In the genomic region with DNA sequence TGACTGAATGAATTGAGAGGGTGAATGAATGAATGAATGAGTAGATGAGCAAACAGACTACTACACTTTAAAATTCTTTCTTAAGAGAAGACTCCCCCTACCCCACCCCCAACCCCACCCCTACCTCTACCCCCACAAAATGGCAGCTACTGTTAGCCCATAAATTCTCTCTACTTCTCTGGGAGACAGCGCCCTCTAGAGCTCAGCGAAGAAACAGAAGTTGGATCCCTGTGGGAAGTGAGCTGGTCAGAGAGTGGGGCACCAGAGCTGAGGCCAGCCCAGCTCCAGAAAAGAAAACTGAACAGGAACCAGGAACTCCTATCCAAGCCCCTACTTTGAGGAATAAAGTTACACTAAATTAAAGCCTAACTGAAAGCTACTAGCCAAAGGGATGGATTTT, we compare ENCODE assay signal across 13 mouse cellular contexts. TPM values are rescaled to one million over a fixed set of nuclear protein-coding genes. Genes with fewer than 3 reads are reported as not detected.
DNase-seq lines count a peak whose midpoint lies in the region; ATAC-seq and TF ChIP-seq lines count a peak whose summit lies in the region.
"Had no signal": no experiment of that assay in that cellular context is flagged by ENCODE, and none has a peak within 500 bp of the region (broad histone marks: within the 10 kb centered on the region; RNA-seq: fewer than 3 reads in every experiment).

No protein-coding gene starts in this region.

- 33% methylated on average over 2 of the region's 2 CpGs for WGBS in heart, postnatal 0 days
- 33% methylated on average over 2 of the region's 2 CpGs for WGBS in thymus, adult 2 months

- TF ChIP-seq POLR2A in thymus, adult 2 months (IDR thresholded peaks at IDR 0.05; ENCODE audit: control insufficient read depth, extremely low read depth, insufficient read depth, low read length, poor library complexity) = no peak

- no peak for DNase-seq in heart, postnatal 0 days (ENCODE audit: low spot score)
- DNase-seq in heart, postnatal 25 days (ENCODE audit: low spot score) = no peak
- DNase-seq in thymus, adult 2 months = peak; percentile 16
- DNase-seq in thymus, postnatal 0 days (ENCODE audit: low spot score) = no peak
- DNase-seq in ZHBTc4 (ENCODE audit: low read depth, low spot score) = peak; percentile 32
- peak; percentile 7 for DNase-seq in induced T-regulatory cell, adult 2 months (ENCODE audit: low read depth)
- no peak for DNase-seq in Muller cell, postnatal 12 days (ENCODE audit: inconsistent ontology term)
- no peak for DNase-seq in ovary, postnatal 10 days (ENCODE audit: low spot score)
- DNase-seq: gastrocnemius, postnatal 36 days had no signal

- no peaks in the 10 kb centered on the region for H3K4me1 ChIP-seq in heart, postnatal 0 days (ENCODE audit: control insufficient read depth, insufficient read depth)
- H3K4me1 ChIP-seq in thymus, adult 2 months (replicated peaks; ENCODE audit: control insufficient read depth, insufficient read depth, low read length) = peaks cover 5% of the 10 kb centered on the region; the same call in 1 of the 2 replicates

- H3K27ac ChIP-seq in heart, postnatal 0 days (ENCODE audit: low read depth) = no peak overlapping the region
- no peak overlapping the region for H3K27ac ChIP-seq in thymus, adult 2 months (ENCODE audit: control insufficient read depth, insufficient read depth, low read length)
- H3K27ac ChIP-seq: limb, embryonic 10.5 days; lung, embryonic 15.5 days had no signal

- H3K27me3 ChIP-seq in heart, postnatal 0 days (ENCODE audit: control insufficient read depth, insufficient read depth, low read length) = peaks cover 47% of the 10 kb centered on the region
- H3K27me3 ChIP-seq in thymus, adult 2 months (ENCODE audit: control insufficient read depth, insufficient read depth, low read length) = no peaks in the 10 kb centered on the region; the same call in 1 of the 2 replicates

- no peak for TF ChIP-seq EP300 in heart, postnatal 0 days (IDR thresholded peaks at IDR 0.05; ENCODE audit: low read depth)

- no peak overlapping the region for H3K4me2 ChIP-seq in heart, postnatal 0 days (ENCODE audit: low read depth, low read length)
- H3K4me2 ChIP-seq: lung, embryonic 15.5 days had no signal

- no peaks in the 10 kb centered on the region for H3K36me3 ChIP-seq in heart, postnatal 0 days (replicated peaks; ENCODE audit: control insufficient read depth, insufficient read depth, low read length)
- no peaks in the 10 kb centered on the region for H3K36me3 ChIP-seq in thymus, adult 2 months (ENCODE audit: control insufficient read depth, insufficient read depth, low read length)
- H3K36me3 ChIP-seq: limb, embryonic 10.5 days; lung, embryonic 15.5 days had no signal

- intact Hi-C loops in heart, postnatal 25 days (cut with DNase I) = no loop called here

- no peak overlapping the region for H3K9ac ChIP-seq in heart, postnatal 0 days (replicated peaks; ENCODE audit: low read depth, low read length)
- H3K9ac ChIP-seq: lung, embryonic 15.5 days had no signal

- H3K9me3 ChIP-seq in heart, postnatal 0 days (replicated peaks; ENCODE audit: control insufficient read depth, low read length) = 0 out of 2 replicates have a peak, but pooled peaks cover 3% of the 10 kb centered on the region
- H3K9me3 ChIP-seq: limb, embryonic 10.5 days; lung, embryonic 15.5 days had no signal

- no peak for ATAC-seq in heart, postnatal 0 days (ENCODE audit: insufficient read depth, low read depth)
- ATAC-seq: intestine, embryonic 16.5 days had no signal

- H3K4me3 ChIP-seq in heart, postnatal 0 days (ENCODE audit: low read depth, low read length) = no peak overlapping the region
- no peak overlapping the region for H3K4me3 ChIP-seq in thymus, adult 2 months (ENCODE audit: control insufficient read depth, insufficient read depth, low read length)
- H3K4me3 ChIP-seq: limb, embryonic 10.5 days; lung, embryonic 15.5 days had no signal

- TF ChIP-seq CTCF in heart, postnatal 0 days (IDR thresholded peaks at IDR 0.05; ENCODE audit: low read depth) = peak; percentile 37; the same call in 1 of the 2 replicates
- TF ChIP-seq CTCF in thymus, adult 2 months (IDR thresholded peaks at IDR 0.05; ENCODE audit: borderline replicate concordance, control insufficient read depth, extremely low read depth, insufficient read depth, low read length, poor library complexity) = no peak

RNA-seq across cellular contexts. Expression of a gene that starts 5.3 kb away (rescaled TPM):
- total RNA-seq in heart, postnatal 0 days (2014; rRNA removed; ENCODE audit: low replicate concordance) = 2.2 and 5.5 TPM in 2 replicates
- polyA plus RNA-seq in heart, postnatal 0 days (2015; fragmentation: Nextera tagmentation; extraction: Ambion mirVana) = 1.1 and 1.3 TPM in 2 replicates
- under 1 TPM; 0.20 to 0.29 TPM for total RNA-seq in heart, postnatal 25 days (2021)
- polyA plus RNA-seq in thymus, adult 2 months (2012; rRNA removed) = 2.0 and 2.7 TPM in 2 replicates
- polyA plus RNA-seq in thymus, postnatal 0 days (2015; fragmentation: Nextera tagmentation; extraction: Ambion mirVana) = 0.09 and 0.39 TPM in 2 replicates
- total RNA-seq: neutrophil, adult 5-6 weeks had no signal

Comparison
In these comparisons a context has a peak if more than half of its experiments do, and no peak if none do; other contexts are left out.
1. DNase-seq: peak in thymus, adult 2 months (single experiment), ZHBTc4 (single experiment) and induced T-regulatory cell, adult 2 months (single experiment); none in heart, postnatal 0 days (single experiment), heart, postnatal 25 days (single experiment), thymus, postnatal 0 days (single experiment), Muller cell, postnatal 12 days (single experiment) and ovary, postnatal 10 days (single experiment).